Comparison of ENCODE assay signal across 8 mouse cellular contexts in the genomic region with DNA sequence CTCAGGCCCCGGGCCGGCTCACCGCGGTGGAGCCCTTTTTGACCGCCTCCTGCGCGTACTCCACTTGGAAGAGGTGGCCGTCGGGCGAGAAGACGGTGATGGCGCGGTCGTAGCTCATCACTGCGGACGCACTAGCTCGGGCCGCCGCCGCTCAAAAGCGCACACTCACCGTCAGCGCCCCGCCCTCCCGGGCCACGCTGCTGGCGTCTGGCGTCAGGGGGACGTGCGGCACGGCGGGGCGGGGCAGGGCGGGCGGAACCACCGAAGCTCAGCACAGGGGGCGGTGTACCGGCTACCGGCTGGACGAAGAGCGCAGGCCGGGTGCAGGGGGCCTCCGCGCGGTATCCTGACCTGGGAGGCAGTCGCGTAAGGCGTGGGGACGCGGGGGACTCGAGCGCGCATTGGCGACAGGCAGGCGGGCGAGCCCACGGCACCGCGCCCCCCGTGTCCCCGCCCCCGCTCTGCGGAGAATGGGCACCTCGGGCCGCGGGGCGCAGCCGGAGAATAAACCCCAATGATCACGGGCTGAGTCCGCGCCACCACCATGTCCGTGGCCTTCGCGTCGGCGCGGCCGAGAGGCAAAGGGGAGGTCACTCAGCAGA. TPM values are rescaled to one million over a fixed set of nuclear protein-coding genes. Genes with fewer than 3 reads are reported as not detected.
A peak's percentile ranks its signal among the peaks of the same experiment; 100 is the strongest.
DNase-seq lines count a peak whose midpoint lies in the region; ATAC-seq lines count a peak whose summit lies in the region.

Gene Psma7 (minus strand): TSS at position 178 of the 602 bp plus-strand sequence.
Gene Ss18l1 (plus strand): TSS at position 254 of the 602 bp plus-strand sequence.

- peak within 1 kb of the TSS; percentile 96 for H3K9ac ChIP-seq in hindbrain, embryonic 11.5 days (ENCODE audit: low read depth, low read length)

- peaks cover 16% of the 10 kb centered on the region for H3K4me1 ChIP-seq in hindbrain, embryonic 11.5 days (replicated peaks; ENCODE audit: control insufficient read depth, insufficient read depth, low read length)

- no peaks in the 10 kb centered on the region for H3K27me3 ChIP-seq in hindbrain, embryonic 11.5 days (ENCODE audit: control insufficient read depth, insufficient read depth, low read length)

- H3K36me3 ChIP-seq in hindbrain, embryonic 11.5 days (ENCODE audit: control insufficient read depth, insufficient read depth, low read length): peaks cover 11% of the 10 kb centered on the region

- H3K9me3 ChIP-seq in hindbrain, embryonic 11.5 days (ENCODE audit: control insufficient read depth, low read length): no peaks in the 10 kb centered on the region

- peak within 1 kb of the TSS; percentile 77 for H3K4me2 ChIP-seq in hindbrain, embryonic 11.5 days (replicated peaks; ENCODE audit: low read depth, low read length)

- H3K4me3 ChIP-seq in hindbrain, embryonic 11.5 days (ENCODE audit: low read depth, low read length): peak within 1 kb of the TSS; percentile 96

- peak within 1 kb of the TSS; percentile 96 for H3K27ac ChIP-seq in hindbrain, embryonic 11.5 days (ENCODE audit: low read depth, low read length)

- under 1% methylated on average over 57 of the region's 78 CpGs for WGBS in hindbrain, embryonic 11.5 days

- DNase-seq in NIH3T3 (ENCODE audit: low read depth): peak; percentile 94
- peak; percentile 92 for DNase-seq in cerebellum, adult 9-11 months
- DNase-seq in frontal cortex, postnatal 10 days (ENCODE audit: low spot score in 2 of 2): peak; percentile 87 to 91
- peak; percentile 95 for DNase-seq in hindbrain, embryonic 11.5 days (ENCODE audit: low spot score)
- peak; percentile 91 for DNase-seq in layer of hippocampus, postnatal 14 days (ENCODE audit: low spot score in 2 of 2)
- peak; percentile 90 for DNase-seq in lung, postnatal 14 days
- peak; percentile 90 for DNase-seq in ovary, postnatal 36 days (ENCODE audit: low spot score)
- peak; percentile 89 for DNase-seq in thymus, postnatal 25 days

- peak; percentile 95 for ATAC-seq in hindbrain, embryonic 11.5 days (ENCODE audit: low FRiP score)

RNA-seq across cellular contexts. Expression of gene Psma7, which starts in this region (rescaled TPM):
- polyA plus RNA-seq in hindbrain, embryonic 11.5 days (2014; fragmentation: Nextera tagmentation; extraction: Ambion mirVana): 756 and 797 TPM in 2 replicates
- total RNA-seq in layer of hippocampus, postnatal 14 days (2021): 100 to 1,000 TPM; 189 to 195 TPM

RNA-seq across cellular contexts. Expression of gene Ss18l1, which starts in this region (rescaled TPM):
- polyA plus RNA-seq in hindbrain, embryonic 11.5 days (2014; fragmentation: Nextera tagmentation; extraction: Ambion mirVana): 18.5 and 19.9 TPM in 2 replicates
- 10 to 100 TPM; 37.8 to 39.7 TPM for total RNA-seq in layer of hippocampus, postnatal 14 days (2021)

Comparison
In these comparisons a context has a peak if more than half of its experiments do, and no peak if none do; other contexts are left out.
1. Peak in every context shown above with its lines: DNase-seq, ATAC-seq, H3K4me3 ChIP-seq and H3K27ac ChIP-seq.